Mouse (Mus musculus) forebrain, embryonic 11.5 days (tissue): Measurements from ENCODE around the gene Adgrg1. TPM values are rescaled to one million over a fixed set of nuclear protein-coding genes. Genes with fewer than 3 reads are reported as not detected.

ENCODE experiments used
- ATAC-seq: fragments of 200-750 bp; cut with Nextera tagmentation; replicated peaks from 2 replicates; pipeline ENCODE4 v1.8.0; 2017; ENCODE audit warnings: moderate TSS enrichment; ENCODE audit not compliant: low FRiP score
- DNase-seq: peaks from one replicate; pipeline ENCODE4 v3.0.0-alpha.2; 2017; ENCODE audit warnings: low spot score
- H3K27ac ChIP-seq: fragments of 300-500 bp; sonication (generic); 2 replicates; pipeline ENCODE4 v1.5.1; 2014; ENCODE audit warnings: low read depth, low read length
- H3K27me3 ChIP-seq: fragments of 300-500 bp; sonication (generic); 2 replicates; pipeline ENCODE4 v1.6.1; 2014; ENCODE audit warnings: mild to moderate bottlenecking, low read length, mixed read lengths; ENCODE audit not compliant: control insufficient read depth, insufficient read depth
- H3K36me3 ChIP-seq: fragments of 300-500 bp; sonication (generic); 2 replicates; pipeline ENCODE4 v1.6.1; 2014; ENCODE audit warnings: mild to moderate bottlenecking, low read length, moderate library complexity, mixed read lengths; ENCODE audit not compliant: control insufficient read depth, insufficient read depth
- H3K4me1 ChIP-seq: fragments of 300-500 bp; sonication (generic); replicated peaks from 2 replicates; pipeline ENCODE4 v1.6.1; 2014; ENCODE audit warnings: low read length, mixed read lengths; ENCODE audit not compliant: control insufficient read depth, insufficient read depth
- H3K4me2 ChIP-seq: fragments of 300-500 bp; sonication (generic); 2 replicates; pipeline ENCODE4 v1.6.1; 2014; ENCODE audit warnings: low read depth, mild to moderate bottlenecking, low read length, moderate library complexity, mixed read lengths; ENCODE audit not compliant: severe bottlenecking
- H3K4me3 ChIP-seq: fragments of 300-500 bp; sonication (generic); 2 replicates; pipeline ENCODE4 v1.5.1; 2014; ENCODE audit warnings: low read depth, low read length
- H3K9ac ChIP-seq: fragments of 300-500 bp; sonication (generic); 2 replicates; pipeline ENCODE4 v1.6.1; 2014; ENCODE audit warnings: low read length
- H3K9me3 ChIP-seq: fragments of 300-500 bp; sonication (generic); 2 replicates; pipeline ENCODE4 v1.6.1; 2016; ENCODE audit warnings: low read length, mixed read lengths; ENCODE audit not compliant: control insufficient read depth
- WGBS: fragments of 180-500 bp; shearing (Covaris S2); extraction: QIAGEN DNeasy Blood & Tissue Kit; methylation state at CpG from one replicate; pipeline ENCODE4 v1.1.7; 2014; 5-methylcytosine and 5-hydroxymethylcytosine counted together
- polyA plus RNA-seq: library from polyadenylated mRNA; unstranded; fragments of >200 nt; fragmentation: Nextera tagmentation; extraction: Ambion mirVana; gene quantifications from 2 replicates; pipeline ENCODE4 v1.2.1, GENCODE M21; 2014

Gene Adgrg1
- polyA plus RNA-seq, 1 experiment from 2014 or later, result 177 TPM

DNA sequence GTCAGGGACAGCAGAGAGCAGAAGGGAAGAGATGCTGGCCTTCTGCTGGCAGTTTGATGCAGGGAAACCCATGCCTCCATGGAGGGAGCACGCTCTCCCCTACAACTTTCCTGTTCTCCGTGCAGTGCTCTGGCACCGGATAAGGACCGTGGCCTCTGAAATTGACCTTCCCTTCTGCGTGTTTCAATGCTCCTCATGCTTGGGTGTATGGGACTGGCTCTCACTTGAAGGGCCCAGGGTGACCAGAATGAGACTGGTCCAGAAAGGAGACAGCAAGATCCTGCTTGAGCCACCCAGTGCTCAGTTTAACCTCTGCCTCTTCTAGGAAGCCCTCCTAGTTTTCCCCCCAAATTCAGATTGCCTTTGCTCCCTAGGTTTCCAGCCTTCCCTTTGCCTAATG, 26.6 kb downstream of the Adgrg1 start:
- Histone ChIP-seq H3K4me1 (peaks cover 36% of the 10 kb centered on the region), H3K9me3 (no peaks in the 10 kb centered on the region), H3K4me3 (no peak overlapping the region), H3K4me2 (peak overlapping the region; percentile 31; the same call in 1 of the 2 replicates), H3K27ac (peak overlapping the region; percentile 79), H3K9ac (peak overlapping the region; percentile 16), H3K36me3 (peaks cover 17% of the 10 kb centered on the region; the same call in 1 of the 2 replicates), H3K27me3 (no peaks in the 10 kb centered on the region)
- 67% methylated on average over 5 of the region's 5 CpGs for WGBS
- ATAC-seq (peak; percentile 17; the same call in 1 of the 2 replicates), DNase-seq (no peak)

DNA sequence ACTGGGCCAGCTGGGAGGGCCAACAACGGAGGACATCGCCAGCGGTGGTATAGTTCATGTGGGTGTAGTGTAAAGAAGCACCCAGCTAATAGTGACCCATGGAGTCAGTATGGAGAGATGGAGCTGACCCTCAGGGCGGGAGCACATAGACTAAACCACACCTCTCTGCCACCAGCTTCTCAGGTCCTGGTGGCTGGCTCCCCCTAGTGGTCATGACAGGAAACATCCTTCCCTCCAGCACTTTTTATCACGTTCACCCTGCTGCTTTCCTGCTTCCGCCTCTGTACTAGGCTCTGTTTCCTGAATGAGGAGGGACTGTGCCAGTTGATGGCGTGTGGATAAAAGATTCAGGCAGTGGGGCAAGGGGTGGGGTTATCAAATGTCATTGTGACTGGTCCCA, 27.1 kb downstream of the Adgrg1 start:
- peak; percentile 60 for ATAC-seq
- Histone ChIP-seq H3K9me3 (no peaks in the 10 kb centered on the region), H3K9ac (no peak overlapping the region), H3K4me2 (no peak overlapping the region), H3K36me3 (peaks cover 19% of the 10 kb centered on the region), H3K4me1 (peaks cover 36% of the 10 kb centered on the region), H3K27me3 (no peaks in the 10 kb centered on the region), H3K4me3 (no peak overlapping the region), H3K27ac (peak overlapping the region; percentile 79; the same call in 1 of the 2 replicates)
- WGBS, result 7% methylated on average over 7 of the region's 7 CpGs
- peak; percentile 88 for DNase-seq

DNA sequence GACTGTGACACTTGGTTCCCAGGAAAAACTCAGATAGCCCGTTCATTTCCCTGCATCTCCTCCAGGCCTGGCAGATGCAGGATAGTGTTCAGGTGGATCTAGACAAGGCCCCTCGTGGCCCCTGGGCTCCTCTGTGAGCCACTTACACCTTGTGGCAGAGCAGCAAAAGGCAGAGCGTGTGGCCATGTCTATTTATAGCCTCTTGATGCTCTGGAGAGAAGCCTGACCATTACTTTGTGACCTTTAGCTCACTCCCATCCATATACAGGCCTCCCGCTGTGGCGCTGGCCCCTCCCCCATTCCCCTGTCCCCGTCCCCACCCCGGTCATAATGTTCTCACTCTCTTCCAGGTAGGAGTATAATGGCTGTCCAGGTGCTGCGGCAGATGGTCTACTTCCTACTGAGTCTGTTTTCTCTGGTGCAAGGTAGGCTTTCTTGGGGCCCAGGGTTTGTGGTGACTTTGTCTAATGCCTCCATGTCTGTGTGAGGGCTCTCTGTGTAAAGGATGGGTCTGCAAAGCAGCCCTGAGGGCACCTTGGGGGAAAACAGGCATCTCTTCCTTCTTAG, 27.6 kb downstream of the Adgrg1 start:
- Histone ChIP-seq H3K4me2 (no peak overlapping the region), H3K4me3 (no peak overlapping the region), H3K27ac (no peak overlapping the region), H3K36me3 (peaks cover 23% of the 10 kb centered on the region), H3K4me1 (peaks cover 36% of the 10 kb centered on the region), H3K27me3 (no peaks in the 10 kb centered on the region), H3K9me3 (no peaks in the 10 kb centered on the region), H3K9ac (no peak overlapping the region)
- ATAC-seq, result peak; percentile 9
- DNase-seq, result no peak
- WGBS, result 66% methylated on average over 8 of the region's 8 CpGs

DNA sequence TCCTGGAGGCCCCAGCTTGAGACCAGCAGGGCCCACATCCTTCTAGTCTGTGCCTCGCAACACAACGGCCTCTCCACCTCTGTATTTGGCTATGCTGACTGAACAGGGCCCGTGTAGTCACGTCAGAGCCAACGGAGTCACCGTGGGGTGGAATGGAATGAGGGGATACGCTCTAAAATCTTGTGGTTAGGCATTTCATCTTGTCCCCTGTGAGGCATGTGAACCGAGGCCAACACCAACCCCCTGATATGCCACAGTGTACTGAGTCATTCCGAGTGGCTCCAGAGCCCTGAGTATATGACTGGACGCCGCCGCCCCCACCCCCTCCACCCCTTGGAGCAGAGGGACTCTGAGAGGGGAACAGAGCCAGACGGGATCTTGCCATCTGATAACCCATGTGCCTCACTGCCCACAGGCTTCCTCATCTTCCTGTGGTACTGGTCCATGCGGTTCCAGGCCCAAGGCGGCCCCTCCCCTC, 37.9 kb downstream of the Adgrg1 start:
- no peak overlapping the region for H3K4me3 ChIP-seq
- H3K4me2 ChIP-seq, result no peak overlapping the region
- 89% methylated on average over 15 of the region's 15 CpGs for WGBS
- H3K4me1 ChIP-seq, result no peaks in the 10 kb centered on the region
- DNase-seq, result no peak
- H3K36me3 ChIP-seq, result peaks cover 49% of the 10 kb centered on the region
- ATAC-seq, result no peak
- no peaks in the 10 kb centered on the region for H3K9me3 ChIP-seq
- H3K9ac ChIP-seq, result no peak overlapping the region
- no peaks in the 10 kb centered on the region for H3K27me3 ChIP-seq
- H3K27ac ChIP-seq, result no peak overlapping the region

DNA sequence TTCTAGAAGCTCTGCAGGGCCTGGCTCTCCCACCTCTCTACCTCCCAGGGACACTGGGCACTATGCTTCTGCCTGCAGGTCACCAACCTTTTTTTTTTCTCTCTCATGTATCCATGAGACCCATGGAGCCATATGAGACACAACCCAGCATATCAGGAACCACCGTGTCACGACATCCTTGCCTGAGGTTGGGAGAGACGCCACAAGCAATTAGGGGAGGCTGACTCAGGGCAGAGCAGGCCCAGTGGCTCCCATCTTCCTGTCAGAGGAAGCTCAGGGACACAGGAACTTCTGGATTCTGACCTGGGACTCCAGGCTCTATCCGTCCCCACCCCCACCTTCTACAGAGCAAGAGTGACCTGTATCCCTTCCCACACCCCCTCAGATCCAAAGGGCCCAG, 41.3 kb downstream of the Adgrg1 start:
- no peaks in the 10 kb centered on the region for H3K27me3 ChIP-seq
- no peak overlapping the region for H3K4me3 ChIP-seq
- no peaks in the 10 kb centered on the region for H3K4me1 ChIP-seq
- no peak for ATAC-seq
- no peaks in the 10 kb centered on the region for H3K9me3 ChIP-seq
- no peak overlapping the region for H3K27ac ChIP-seq
- no peak overlapping the region for H3K9ac ChIP-seq
- whole genome bisulfite sequencing, result 92% methylated on average over 4 of the region's 4 CpGs
- H3K36me3 ChIP-seq, result peaks cover 23% of the 10 kb centered on the region
- H3K4me2 ChIP-seq, result no peak overlapping the region
- no peak for DNase-seq

DNA sequence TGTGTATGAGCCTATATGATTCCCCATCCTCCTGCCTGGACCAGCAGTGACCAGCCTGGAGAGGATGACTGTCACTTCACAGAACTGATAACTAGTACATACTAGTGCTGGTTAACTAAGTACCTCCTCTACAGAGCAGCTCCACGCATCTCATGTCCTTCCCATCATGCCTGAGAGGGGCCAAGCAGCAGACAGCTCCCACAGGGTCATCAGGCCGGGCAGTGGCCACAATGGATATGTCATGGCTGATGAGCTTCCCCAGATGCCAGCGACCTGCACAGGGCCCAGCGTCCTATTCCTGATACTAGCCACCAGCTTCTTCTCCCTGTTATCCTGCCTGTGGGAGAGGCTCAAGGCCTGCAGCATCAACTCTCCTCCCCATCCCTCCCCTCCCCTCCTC, 42.1 kb downstream of the Adgrg1 start:
- Histone ChIP-seq H3K9me3 (no peaks in the 10 kb centered on the region), H3K4me3 (no peak overlapping the region), H3K4me2 (no peak overlapping the region), H3K9ac (no peak overlapping the region), H3K4me1 (no peaks in the 10 kb centered on the region), H3K36me3 (peaks cover 19% of the 10 kb centered on the region), H3K27ac (no peak overlapping the region), H3K27me3 (no peaks in the 10 kb centered on the region)
- ATAC-seq (no peak), DNase-seq (no peak)
- 75% methylated on average over 4 of the region's 4 CpGs for WGBS

DNA sequence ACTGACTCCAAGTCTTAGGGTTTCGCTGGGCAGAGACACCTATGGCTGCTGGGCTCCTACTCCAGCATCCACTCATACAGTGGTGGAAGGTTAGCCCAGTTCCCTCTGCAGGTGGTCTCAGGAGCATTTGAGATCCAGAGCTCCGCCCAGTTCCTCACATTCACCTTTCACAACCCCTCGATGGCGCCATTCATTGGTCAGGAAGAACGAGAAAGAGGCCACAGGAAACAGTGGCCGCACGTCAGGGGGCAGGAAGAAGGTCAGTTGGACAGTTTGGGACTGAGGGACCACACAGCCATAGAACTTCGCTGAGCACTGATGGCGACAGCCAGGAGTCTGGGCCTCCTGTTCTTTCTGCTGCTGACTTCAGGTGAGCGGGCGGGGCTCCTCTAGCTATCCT, 42.9 kb downstream of the Adgrg1 start, which contains the start of gene Adgrg3:
Adgrg3 (plus strand) TSS at position 242 of the 400 bp plus-strand sequence.
- Histone ChIP-seq H3K9ac (no peak within 1 kb of the TSS), H3K4me2 (no peak within 1 kb of the TSS), H3K4me1 (no peaks in the 10 kb centered on the region), H3K27me3 (no peaks in the 10 kb centered on the region), H3K9me3 (no peaks in the 10 kb centered on the region), H3K36me3 (peaks cover 17% of the 10 kb centered on the region), H3K4me3 (no peak within 1 kb of the TSS), H3K27ac (no peak within 1 kb of the TSS)
- WGBS, result 78% methylated on average over 11 of the region's 11 CpGs
- ATAC-seq (no peak), DNase-seq (no peak)

DNA sequence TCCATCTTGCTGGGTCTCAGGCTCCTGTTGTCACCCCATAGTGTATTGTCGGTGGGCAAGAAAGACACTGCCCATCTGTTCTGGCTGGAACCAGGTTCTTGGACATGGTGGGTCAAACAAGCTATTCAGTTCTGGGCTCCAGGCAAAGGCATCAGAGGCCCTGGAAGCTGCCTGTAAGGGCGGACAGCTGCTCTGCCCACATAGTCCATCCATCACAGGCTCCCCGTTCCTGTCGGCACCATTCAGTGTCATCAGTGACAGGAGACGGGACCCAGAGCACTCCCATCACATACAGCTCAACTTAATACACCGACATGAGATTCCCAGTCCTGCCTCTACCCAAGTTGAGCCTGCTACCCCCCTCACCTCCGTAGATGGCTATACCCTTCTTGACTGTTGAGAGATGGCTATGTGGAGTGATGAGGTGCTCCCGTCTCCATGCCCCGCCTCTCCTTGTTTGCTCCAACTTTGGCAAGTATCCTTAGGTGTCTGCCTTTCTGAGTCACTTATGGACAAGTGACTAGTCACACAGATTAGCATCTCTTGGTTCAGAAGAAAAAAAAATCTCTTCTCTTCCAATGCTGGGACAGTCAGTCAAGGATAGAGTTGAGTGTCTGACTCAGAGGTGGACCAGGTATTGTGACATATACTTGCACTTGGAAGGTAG, 43.6 kb downstream of the Adgrg1 start:
- ATAC-seq (no peak), DNase-seq (no peak)
- peaks cover 13% of the 10 kb centered on the region for H3K36me3 ChIP-seq
- no peak overlapping the region for H3K4me2 ChIP-seq
- 90% methylated on average over 9 of the region's 9 CpGs for WGBS
- H3K27me3 ChIP-seq, result no peaks in the 10 kb centered on the region
- H3K27ac ChIP-seq, result no peak overlapping the region
- H3K4me3 ChIP-seq, result no peak overlapping the region
- 0 out of 2 replicates have a peak, but pooled peaks cover 2% of the 10 kb centered on the region for H3K4me1 ChIP-seq
- H3K9ac ChIP-seq, result no peak overlapping the region
- H3K9me3 ChIP-seq, result no peaks in the 10 kb centered on the region
